Mouse (Mus musculus) myocyte (in vitro differentiated cells): Measurements from ENCODE around the gene Psmb7. TPM values are rescaled to one million over a fixed set of nuclear protein-coding genes. Genes with fewer than 3 reads are reported as not detected.

Experiments used
- H3K27me3 ChIP-seq: one replicate; pipeline ENCODE4 v1.6.1; 2011; ENCODE audit not compliant: control insufficient read depth, insufficient read depth, insufficient read length
- H3K36me3 ChIP-seq: one replicate; pipeline ENCODE4 v1.6.1; 2011; ENCODE audit not compliant: control insufficient read depth, insufficient read depth
- H3K4me2 ChIP-seq: one replicate; pipeline ENCODE4 v1.6.1; 2011; ENCODE audit warnings: low read depth, control low read depth
- H3K4me3 ChIP-seq: one replicate; pipeline ENCODE4 v1.5.1; 2011; ENCODE audit warnings: mild to moderate bottlenecking, control low read depth, moderate library complexity
- H3K79me2 ChIP-seq: one replicate; pipeline ENCODE4 v1.6.1; 2011; ENCODE audit not compliant: control insufficient read depth, insufficient read depth
- H3ac ChIP-seq: one replicate; pipeline ENCODE4 v1.6.1; 2011; ENCODE audit not compliant: control insufficient read depth, insufficient read length
- CEBPB ChIP-seq: IDR thresholded peaks from 2 replicates; pipeline ENCODE4 v1.6.1; 2011; ENCODE audit warnings: mild to moderate bottlenecking, moderate library complexity; ENCODE audit not compliant: poor library complexity, insufficient read depth, severe bottlenecking
- E2F4 ChIP-seq: IDR thresholded peaks from one replicate; pipeline ENCODE4 v1.6.1; 2011; ENCODE audit warnings: mild to moderate bottlenecking, control low read depth, moderate library complexity; ENCODE audit not compliant: insufficient read depth
- MAX ChIP-seq: IDR thresholded peaks from one replicate; pipeline ENCODE4 v1.6.1; 2011; ENCODE audit warnings: low read depth, mild to moderate bottlenecking, control low read depth
- MYOD1 ChIP-seq, 3 experiments: IDR thresholded peaks; one replicate each; pipeline ENCODE4 v1.6.1; 2011; ENCODE audit warnings: control low read depth in 2 of 3, low read depth in 2 of 3, mild to moderate bottlenecking in 2 of 3, moderate library complexity in 1 of 3; ENCODE audit not compliant: insufficient read length in 2 of 3, control insufficient read depth in 1 of 3
- MYOG ChIP-seq, 3 experiments: IDR thresholded peaks; one replicate each; pipeline ENCODE4 v1.6.1; 2011; ENCODE audit warnings: control low read depth in 2 of 3, low read depth in 2 of 3, mild to moderate bottlenecking in 2 of 3; ENCODE audit not compliant: insufficient read length in 2 of 3, control insufficient read depth in 1 of 3, insufficient read depth in 1 of 3
- POLR2A ChIP-seq: IDR thresholded peaks from one replicate; pipeline ENCODE4 v1.6.1; 2011; ENCODE audit warnings: low read depth, mild to moderate bottlenecking, control low read depth, moderate library complexity; ENCODE audit not compliant: insufficient read length
- POLR2AphosphoS2 ChIP-seq: IDR thresholded peaks from one replicate; pipeline ENCODE4 v1.6.1; 2011; ENCODE audit warnings: low read depth, control low read depth; ENCODE audit not compliant: insufficient read length
- REST ChIP-seq: IDR thresholded peaks from one replicate; pipeline ENCODE4 v1.6.1; 2011; ENCODE audit warnings: mild to moderate bottlenecking, control low read depth, moderate library complexity; ENCODE audit not compliant: insufficient read depth, insufficient read length
- SRF ChIP-seq: IDR thresholded peaks from one replicate; pipeline ENCODE4 v1.6.1; 2011; ENCODE audit warnings: low read depth; ENCODE audit not compliant: control insufficient read depth, insufficient read length
- TCF12 ChIP-seq: IDR thresholded peaks from one replicate; pipeline ENCODE4 v1.6.1; 2011; ENCODE audit warnings: mild to moderate bottlenecking, control low read depth; ENCODE audit not compliant: poor library complexity, insufficient read depth, severe bottlenecking
- TCF3 ChIP-seq: IDR thresholded peaks from one replicate; pipeline ENCODE4 v1.6.1; 2011; ENCODE audit warnings: low read depth, control low read depth; ENCODE audit not compliant: insufficient read length
- USF1 ChIP-seq: IDR thresholded peaks from one replicate; pipeline ENCODE4 v1.6.1; 2011; ENCODE audit warnings: low read depth, mild to moderate bottlenecking, control low read depth, moderate library complexity
- polyA plus RNA-seq: library from polyadenylated mRNA; unstranded; fragments of >200 nt; fragmentation: generic; extraction: Trizol; gene quantifications from one replicate; pipeline ENCODE4 v1.2.1, GENCODE M21; 2012; ENCODE audit warnings: missing spikeins

Psmb7 gene
- polyA plus RNA-seq, 1 experiment: 411 TPM

DNA sequence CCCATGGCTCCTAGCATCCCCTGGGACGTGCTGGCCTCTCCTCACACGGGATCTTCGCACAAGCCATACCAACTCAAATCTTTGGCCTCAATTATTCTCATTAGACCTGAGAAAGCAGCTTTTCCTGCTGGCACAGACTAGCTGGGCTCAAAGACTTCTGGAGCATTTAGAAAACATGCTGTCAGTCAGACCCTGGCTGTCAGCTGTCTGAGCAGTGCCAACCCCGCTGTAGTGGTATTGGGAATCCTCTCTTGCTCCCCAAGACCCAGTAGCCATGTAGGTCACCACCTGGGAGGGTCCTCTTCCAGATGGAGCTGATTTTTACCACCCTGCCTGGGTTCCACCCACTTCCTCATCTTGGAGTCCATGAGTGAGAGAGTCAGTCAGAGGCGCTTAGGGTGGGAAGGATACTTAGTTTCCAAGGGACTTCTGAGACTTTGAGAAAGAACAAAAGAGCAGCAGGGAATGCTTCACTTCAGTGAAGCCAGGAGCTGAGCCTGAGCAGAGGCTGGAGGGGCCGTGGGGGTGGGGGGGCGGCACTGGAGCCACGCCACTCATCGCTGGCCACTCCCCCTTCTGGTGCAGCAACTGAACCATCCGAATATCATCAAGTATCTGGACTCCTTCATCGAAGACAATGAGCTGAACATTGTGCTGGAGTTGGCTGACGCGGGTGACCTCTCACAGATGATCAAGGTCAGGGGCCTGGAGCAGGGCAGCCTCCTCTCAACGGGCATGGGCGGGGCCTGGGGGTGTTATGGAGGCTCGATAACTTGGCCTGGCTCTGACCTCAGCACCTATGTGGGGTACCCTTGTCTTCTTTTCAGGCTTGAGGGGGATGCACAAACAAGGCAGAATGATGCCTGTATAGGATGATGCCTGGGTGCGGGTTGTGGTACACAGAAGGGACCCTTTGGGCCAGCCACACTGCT lies 83.3 kb downstream of the Psmb7 start:
- no peaks in the 10 kb centered on the region for H3K27me3 ChIP-seq

DNA sequence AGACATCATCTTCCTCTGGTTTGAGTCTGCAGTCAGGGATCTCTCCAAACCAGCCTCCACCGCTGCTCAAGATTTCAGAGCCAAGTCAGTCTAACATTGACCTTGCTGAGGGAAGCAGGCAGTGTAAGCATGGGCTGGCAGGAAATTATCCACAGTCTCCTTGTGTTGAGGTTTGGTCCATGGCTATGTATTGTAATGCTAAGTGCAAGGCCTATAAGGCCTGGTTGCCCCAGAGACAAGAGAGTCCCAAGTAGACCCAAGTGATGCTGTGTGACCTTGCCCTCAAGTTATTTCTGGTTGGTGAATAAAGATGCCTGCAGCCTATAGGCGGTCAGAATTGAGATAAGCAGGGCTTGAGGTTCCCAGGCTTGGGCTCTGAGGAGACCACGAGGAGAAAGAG lies 87.2 kb downstream of the Psmb7 start:
- TF ChIP-seq TCF3: no peak
- no peak for TF ChIP-seq MYOG (IDR thresholded peaks at IDR 0.05; ENCODE audit: control insufficient read depth in 1 of 3, insufficient read depth in 1 of 3, insufficient read length in 2 of 3, low read depth in 2 of 3)
- TF ChIP-seq REST: no peak
- TF ChIP-seq POLR2A: no peak
- TF ChIP-seq USF1: no peak
- no peaks in the 10 kb centered on the region for H3K27me3 ChIP-seq
- H3ac ChIP-seq: no peak overlapping the region
- no peaks in the 10 kb centered on the region for H3K79me2 ChIP-seq
- H3K4me3 ChIP-seq: no peak overlapping the region
- peaks cover 10% of the 10 kb centered on the region for H3K36me3 ChIP-seq
- H3K4me2 ChIP-seq: no peak overlapping the region

More for the DNA sequence above, 83.3 kb downstream of the Psmb7 start:
- Histone ChIP-seq H3K4me2 (no peak overlapping the region), H3K36me3 (peaks cover 10% of the 10 kb centered on the region), H3ac (no peak overlapping the region), H3K79me2 (no peaks in the 10 kb centered on the region), H3K4me3 (no peak overlapping the region)
- TF ChIP-seq MYOD1 (IDR thresholded peaks at IDR 0.05; ENCODE audit: control insufficient read depth in 1 of 3, insufficient read length in 2 of 3, low read depth in 2 of 3) (no peak), TCF12 (no peak), MYOG (IDR thresholded peaks at IDR 0.05; ENCODE audit: control insufficient read depth in 1 of 3, insufficient read depth in 1 of 3, insufficient read length in 2 of 3, low read depth in 2 of 3) (no peak), MAX (no peak), TCF3 (no peak), E2F4 (no peak), REST (no peak), CEBPB (no peak), POLR2A (no peak), USF1 (no peak), POLR2AphosphoS2 (no peak), SRF (no peak)

GRCm38 (mm10) chr2:38555659-38556058 lies 88.2 kb downstream of the Psmb7 start:
- no peak overlapping the region for H3K4me2 ChIP-seq
- H3K4me3 ChIP-seq: no peak overlapping the region
- peaks cover 10% of the 10 kb centered on the region for H3K36me3 ChIP-seq
- H3K79me2 ChIP-seq: no peaks in the 10 kb centered on the region
- no peaks in the 10 kb centered on the region for H3K27me3 ChIP-seq
- TF ChIP-seq POLR2AphosphoS2 (no peak), CEBPB (no peak), TCF3 (no peak), E2F4 (no peak), MYOG (IDR thresholded peaks at IDR 0.05; ENCODE audit: control insufficient read depth in 1 of 3, insufficient read depth in 1 of 3, insufficient read length in 2 of 3, low read depth in 2 of 3) (no peak), MAX (no peak), REST (no peak), TCF12 (no peak), SRF (no peak)
- H3ac ChIP-seq: no peak overlapping the region

GRCm38 (mm10) chr2:38554226-38554995 lies 89.5 kb downstream of the Psmb7 start:
- H3K4me3 ChIP-seq: no peak overlapping the region
- no peaks in the 10 kb centered on the region for H3K27me3 ChIP-seq
- no peak overlapping the region for H3K4me2 ChIP-seq
- TF ChIP-seq USF1 (no peak), MYOG (IDR thresholded peaks at IDR 0.05; ENCODE audit: control insufficient read depth in 1 of 3, insufficient read depth in 1 of 3, insufficient read length in 2 of 3, low read depth in 2 of 3) (no peak), TCF3 (no peak), REST (no peak), POLR2AphosphoS2 (no peak), MYOD1 (IDR thresholded peaks at IDR 0.05; ENCODE audit: control insufficient read depth in 1 of 3, insufficient read length in 2 of 3, low read depth in 2 of 3) (no peak), SRF (no peak), POLR2A (no peak)
- no peak overlapping the region for H3ac ChIP-seq
- peaks cover 3% of the 10 kb centered on the region for H3K79me2 ChIP-seq
- peaks cover 5% of the 10 kb centered on the region for H3K36me3 ChIP-seq

DNA sequence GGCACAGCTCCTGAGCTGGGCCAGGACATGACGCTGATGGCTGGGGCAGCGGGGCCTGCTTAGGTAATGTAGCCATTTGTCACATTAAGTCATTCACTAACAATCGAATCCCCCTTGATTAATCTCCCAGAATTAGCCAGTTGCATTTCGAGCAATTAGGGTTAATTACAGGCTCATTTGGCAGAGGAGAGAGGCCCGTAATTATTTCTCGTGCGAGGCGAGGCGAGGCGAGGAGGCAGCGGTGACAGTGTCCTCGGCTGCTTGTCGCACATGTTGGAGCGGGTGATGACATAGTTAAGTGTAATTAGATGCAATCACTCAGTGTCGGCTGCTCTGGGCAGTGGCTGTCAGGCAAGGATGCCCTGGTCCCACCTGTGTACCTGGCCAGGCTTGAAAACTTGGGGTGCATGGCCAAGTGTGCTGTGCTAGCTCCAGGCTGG lies 91.9 kb downstream of the Psmb7 start:
- H3K36me3 ChIP-seq: no peaks in the 10 kb centered on the region
- no peak overlapping the region for H3ac ChIP-seq
- no peak overlapping the region for H3K4me2 ChIP-seq
- TF ChIP-seq REST: no peak
- TF ChIP-seq E2F4: no peak
- TF ChIP-seq SRF: no peak
- no peak for TF ChIP-seq USF1
- TF ChIP-seq MAX: no peak
- no peak for TF ChIP-seq TCF3
- TF ChIP-seq MYOD1 (IDR thresholded peaks at IDR 0.05; ENCODE audit: control insufficient read depth in 1 of 3, insufficient read length in 2 of 3, low read depth in 2 of 3): no peak
- TF ChIP-seq CEBPB: no peak
- TF ChIP-seq POLR2AphosphoS2: no peak
- H3K79me2 ChIP-seq: peaks cover 6% of the 10 kb centered on the region
- H3K4me3 ChIP-seq: no peak overlapping the region
- H3K27me3 ChIP-seq: no peaks in the 10 kb centered on the region
